Mouse (Mus musculus): Measurements from ENCODE around the gene Eif2b3.

- TF ChIP-seq CTCF (IDR thresholded peaks at IDR 0.05; ENCODE audit: low read depth, low read length), result no peak
- no peak for TF ChIP-seq TAL1 (conservative IDR thresholded peaks at IDR 0.05; ENCODE audit: low read depth, low read length)
- TF ChIP-seq GATA1 (IDR thresholded peaks at IDR 0.05; ENCODE audit: borderline replicate concordance, low read length), result no peak
- TF ChIP-seq GATA2 (IDR thresholded peaks at IDR 0.05; ENCODE audit: borderline replicate concordance, low read depth, low read length), result no peak
- no peak for TF ChIP-seq POLR2AphosphoS5 (IDR thresholded peaks at IDR 0.05; ENCODE audit: insufficient replicate concordance, low read depth, low read length)
These were observed 21.6 kb downstream of the Eif2b3 start for GRCm38 (mm10) chr4:117040791-117041190.

Data from G1E (cell line).